Mouse (Mus musculus) 3134 (cell line): ENCODE measurements at regions not wholly inside any gene's neighbourhood (a gene's known extent, or its start where the extent isn't known, plus 50 kb on each side); places are given as distances from the start of the nearest gene placed in this dataset.
"Not testable (repeated sequence)": the region's sequence is repeated elsewhere in the genome, so short reads cannot be mapped to it uniquely, and the experiment has no call there.

Experiments
- DNase-seq: peaks from one replicate; pipeline ENCODE4 v3.0.0-alpha.2; 2011; ENCODE audit warnings: low spot score; ENCODE audit not compliant: insufficient read length; ENCODE audit errors: extremely low read depth

DNA sequence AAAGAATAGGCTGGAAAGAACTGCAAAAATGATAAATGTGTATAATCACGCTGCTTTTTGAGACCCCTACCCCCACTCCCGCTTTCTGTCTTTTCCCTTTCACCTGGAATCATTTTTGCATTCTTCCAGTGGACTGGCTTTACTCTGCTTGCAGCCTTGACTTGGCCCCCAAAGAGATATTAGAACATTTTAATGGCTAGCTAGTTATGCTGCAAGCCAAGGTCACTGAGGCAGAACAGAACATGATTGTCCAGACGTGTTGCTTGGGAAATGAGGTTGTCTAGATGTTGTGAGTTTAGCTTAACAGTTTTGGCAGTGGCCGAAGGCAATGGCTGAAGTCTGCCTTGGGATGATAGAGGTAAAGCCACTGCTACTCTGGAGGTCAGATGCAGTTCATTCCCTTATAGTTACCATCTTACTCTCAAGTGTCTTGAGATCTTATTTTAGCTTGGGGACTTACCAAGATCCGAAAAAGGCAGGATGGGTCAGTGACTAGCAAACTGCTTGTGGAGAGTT is 87.9 kb upstream of the Tars start:
- DNase-seq = no peak

DNA sequence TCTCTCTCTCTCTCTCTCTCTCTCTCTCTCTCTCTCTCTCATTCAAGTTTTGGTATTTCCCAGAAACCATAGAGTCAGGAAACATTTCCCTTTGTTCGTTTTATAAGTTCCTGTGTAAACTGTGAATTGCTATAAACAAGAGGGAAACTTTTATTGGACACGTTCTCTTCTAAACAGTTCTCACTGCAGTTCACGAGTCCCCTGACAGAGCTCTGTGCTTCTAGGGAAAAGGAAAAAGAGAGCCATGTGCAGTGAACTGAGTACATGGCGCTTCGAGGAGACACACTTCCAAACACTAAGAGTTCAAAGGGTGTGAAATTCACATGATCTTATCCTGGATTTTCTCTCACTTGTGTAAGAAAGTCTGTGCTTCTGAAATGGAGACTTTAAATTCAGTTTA is 84.5 kb upstream of the Tars start:
- DNase-seq = no peak

DNA sequence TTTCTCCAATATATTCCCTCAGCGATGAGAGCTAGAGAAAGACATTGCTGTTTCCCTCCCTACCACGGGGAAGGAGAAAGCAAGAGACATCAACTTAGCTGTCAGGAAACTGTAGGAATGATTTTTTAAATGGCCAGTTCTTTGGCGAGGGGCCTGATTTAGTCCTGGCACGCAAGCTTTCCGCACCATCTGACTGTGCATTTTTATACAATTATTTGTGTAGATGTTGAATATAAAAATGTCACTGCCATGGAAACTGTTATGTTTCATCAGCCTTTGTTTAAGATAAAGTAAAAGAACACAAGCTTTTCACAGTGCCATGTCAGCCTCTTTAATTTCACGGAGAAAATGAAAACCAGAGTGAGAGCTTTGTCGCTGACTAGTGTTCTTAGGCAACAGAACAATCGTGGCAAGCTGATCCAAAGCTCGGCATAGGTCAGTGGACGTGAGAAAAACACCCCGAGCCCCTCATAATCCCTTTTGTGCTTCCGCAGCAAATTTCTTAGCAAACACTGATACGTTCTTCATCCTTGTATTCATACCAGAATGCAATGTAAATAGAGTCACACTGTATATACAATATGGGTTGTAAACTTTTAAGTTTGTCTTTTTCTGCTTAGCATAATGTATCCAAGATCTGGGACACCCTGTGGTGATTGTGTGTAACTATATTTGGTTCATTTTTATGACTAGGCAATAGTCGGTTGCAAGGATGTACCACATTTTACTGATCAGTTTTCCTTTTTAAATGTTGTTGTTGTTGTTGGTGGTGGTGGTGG is 79.9 kb upstream of the Tars start:
- no peak for DNase-seq

- no peak for DNase-seq
Observed at GRCm38 (mm10) chr15:11476248-11476647, 76.8 kb upstream of the Tars start.

- DNase-seq = no peak
Observed at GRCm38 (mm10) chr15:11463341-11463740, 63.9 kb upstream of the Tars start.

GRCm38 (mm10) chr15:11461575-11461974 is 62.1 kb upstream of the Tars start:
- not testable (repeated sequence) for DNase-seq

DNA sequence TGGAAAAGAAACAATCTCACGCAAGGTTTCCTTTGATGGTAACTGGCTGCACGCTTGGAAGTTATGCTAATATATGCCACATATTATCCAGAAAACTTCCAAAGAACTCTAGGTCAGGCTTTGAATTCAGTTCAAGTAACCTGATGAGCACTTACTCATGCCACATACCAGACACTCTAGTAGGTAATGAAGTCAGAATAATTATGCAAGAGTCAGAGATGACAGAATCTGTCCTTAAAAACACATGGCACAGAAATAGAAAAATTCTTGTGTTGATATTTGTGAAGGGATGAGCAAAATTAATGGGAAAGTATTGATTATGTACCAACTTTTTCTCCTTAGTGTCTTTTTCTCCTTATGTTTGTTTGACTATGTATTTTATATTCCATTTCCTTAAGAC is 59.8 kb upstream of the Tars start:
- no peak for DNase-seq

DNA sequence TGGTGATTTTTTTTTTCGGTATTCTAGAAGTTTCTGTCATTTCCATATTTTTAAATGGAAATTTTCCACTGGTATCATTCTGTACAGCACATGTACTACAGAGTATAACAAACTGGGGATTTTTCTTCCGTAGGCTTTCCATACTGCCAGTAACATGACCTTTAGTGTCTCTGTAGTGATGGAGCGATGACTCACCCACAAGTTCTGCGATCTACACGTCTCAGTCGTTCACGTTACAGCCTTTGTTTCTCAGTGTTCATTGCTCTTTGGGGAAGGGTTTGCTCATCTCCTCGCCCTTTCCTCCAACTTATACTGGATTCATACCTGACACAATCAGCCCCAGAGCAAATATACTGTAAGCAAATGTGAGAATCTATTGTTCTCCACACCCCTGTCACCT is 57.8 kb upstream of the Tars start:
- DNase-seq = no peak

GRCm38 (mm10) chr15:11455982-11456381 is 56.5 kb upstream of the Tars start:
- no peak for DNase-seq

GRCm38 (mm10) chr15:11455366-11455785 is 55.9 kb upstream of the Tars start:
- DNase-seq = no peak

- no peak for DNase-seq
Observed at GRCm38 (mm10) chr15:11453997-11454396, 54.5 kb upstream of the Tars start.

DNA sequence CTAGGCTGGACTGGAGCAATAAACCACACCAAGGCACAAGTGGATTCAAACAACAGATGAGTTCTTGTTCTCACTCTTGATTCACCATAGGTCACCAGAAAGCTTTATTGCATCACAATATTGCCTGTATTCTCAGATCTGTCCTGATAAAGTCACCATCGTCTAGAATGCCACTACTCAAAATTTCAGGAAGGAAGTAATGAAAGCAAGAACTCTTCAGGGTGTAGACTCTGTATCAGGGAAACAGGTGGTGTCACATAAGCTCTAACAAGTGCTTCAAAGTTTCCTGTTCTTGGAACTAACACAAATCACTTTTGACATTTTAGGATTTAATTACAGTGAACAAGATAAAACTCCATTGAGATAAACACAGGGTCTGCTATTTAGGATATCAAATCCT is 52.2 kb upstream of the Tars start:
- no peak for DNase-seq
